Mouse (Mus musculus) erythroblast, embryonic 14.5 days (primary cell): Measurements from ENCODE around the gene Abcf1. TPM values are rescaled to one million over a fixed set of nuclear protein-coding genes. Genes with fewer than 3 reads are reported as not detected.

Source experiments
- H3K27me3 ChIP-seq: 2 replicates; pipeline ENCODE4 v1.6.1; 2012; ENCODE audit warnings: inconsistent platforms; ENCODE audit not compliant: control insufficient read depth
- H3K36me3 ChIP-seq: 2 replicates; pipeline ENCODE4 v1.6.1; 2012; ENCODE audit warnings: mild to moderate bottlenecking, inconsistent platforms; ENCODE audit not compliant: control insufficient read depth
- H3K4me1 ChIP-seq: 2 replicates; pipeline ENCODE4 v1.6.1; 2012; ENCODE audit warnings: inconsistent platforms; ENCODE audit not compliant: control insufficient read depth
- H3K4me3 ChIP-seq: replicated peaks from 2 replicates; pipeline ENCODE3; 2012; ENCODE audit warnings: moderate library complexity, mild to moderate bottlenecking, inconsistent platforms
- H3K9me3 ChIP-seq: 2 replicates; pipeline ENCODE4 v1.6.1; 2012; ENCODE audit warnings: low read length, inconsistent platforms, mixed read lengths; ENCODE audit not compliant: control insufficient read depth
- GATA1 ChIP-seq: IDR thresholded peaks from 2 replicates; pipeline ENCODE4 v1.6.1; 2012; ENCODE audit warnings: low read length, inconsistent platforms, mixed read lengths
- TAL1 ChIP-seq: IDR thresholded peaks from 3 replicates; pipeline ENCODE4 v1.6.1; 2012; ENCODE audit warnings: low read length, inconsistent platforms, mixed read lengths
- polyA plus RNA-seq: library from polyadenylated mRNA; stranded (reverse); fragments of >175 nt; gene quantifications from 2 replicates; pipeline ENCODE4 v1.2.3, GENCODE M21; 2012

Gene Abcf1
- polyA plus RNA-seq, 1 experiment = 14.0 TPM

DNA sequence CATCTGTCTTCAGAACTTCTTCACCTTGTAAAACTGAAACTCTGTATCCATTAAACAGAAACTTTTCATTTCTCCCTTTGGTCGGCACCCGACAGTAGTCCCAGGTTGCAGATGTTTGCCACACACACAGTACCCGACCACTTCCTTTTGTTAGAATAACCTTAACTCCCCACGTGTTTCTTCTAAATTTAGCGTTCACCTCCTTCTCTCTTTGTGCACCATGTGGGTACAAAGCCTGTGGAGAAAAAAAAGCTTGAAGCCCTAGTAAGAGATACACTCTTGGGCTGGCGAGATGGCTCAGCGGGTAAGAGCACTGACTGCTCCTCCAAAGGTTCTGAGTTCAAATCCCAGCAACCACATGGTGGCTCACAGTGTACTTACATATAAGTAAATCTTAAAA lies 29.8 kb upstream of the Abcf1 start:
- Histone ChIP-seq H3K4me3 (peak overlapping the region; percentile 69), H3K9me3 (peaks cover 31% of the 10 kb centered on the region), H3K4me1 (peaks cover 87% of the 10 kb centered on the region), H3K36me3 (peaks cover 51% of the 10 kb centered on the region), H3K27me3 (no peaks in the 10 kb centered on the region)
- no peak for TF ChIP-seq TAL1

- peak overlapping the region; percentile 69 for H3K4me3 ChIP-seq
- peaks cover 45% of the 10 kb centered on the region for H3K36me3 ChIP-seq
- peaks cover 31% of the 10 kb centered on the region for H3K9me3 ChIP-seq
- H3K27me3 ChIP-seq = no peaks in the 10 kb centered on the region
- no peak for TF ChIP-seq TAL1
- no peak for TF ChIP-seq GATA1
- peaks cover 86% of the 10 kb centered on the region for H3K4me1 ChIP-seq
Observed at GRCm38 (mm10) chr17:35998545-35999305, 29.2 kb upstream of the Abcf1 start.

DNA sequence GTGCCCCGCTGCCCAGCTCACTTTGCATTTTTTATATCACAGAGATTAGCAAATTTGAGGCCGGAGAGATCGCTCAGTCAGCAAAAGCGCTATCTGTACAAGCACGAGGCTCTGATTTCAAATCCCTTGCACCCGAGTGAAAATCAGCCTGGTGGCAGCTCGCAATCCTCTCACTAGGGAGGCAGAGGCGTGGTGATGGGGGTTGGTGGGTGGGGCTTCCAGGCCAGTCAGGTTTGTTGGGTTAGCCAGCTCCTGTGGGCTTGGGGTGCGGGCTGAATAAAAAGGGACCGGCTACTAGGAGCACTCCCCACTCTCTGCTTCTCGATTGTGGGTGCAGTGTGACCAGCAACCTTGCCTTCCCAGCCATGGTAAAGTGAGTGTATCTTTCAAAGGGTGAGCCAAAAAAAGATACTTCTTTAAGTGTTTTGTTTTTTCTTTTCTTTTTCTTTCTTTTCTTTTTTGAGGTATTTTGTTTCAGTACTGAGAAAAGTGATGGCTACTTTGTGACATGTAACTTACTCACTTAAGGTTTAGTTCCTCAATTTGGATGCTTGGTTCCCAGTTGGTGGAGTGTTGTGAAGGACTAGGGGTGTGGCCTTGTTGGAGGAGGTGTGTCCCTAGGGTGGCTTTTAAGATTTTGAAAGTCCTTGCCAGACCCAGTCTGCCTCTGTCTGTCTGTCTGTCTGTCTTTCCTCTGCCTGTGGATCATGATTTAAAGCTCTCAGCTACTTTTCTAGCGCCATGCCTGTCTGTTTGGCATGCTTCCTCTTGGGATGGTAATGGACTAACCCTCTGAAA lies 28.4 kb upstream of the Abcf1 start:
- Histone ChIP-seq H3K4me3 (peak overlapping the region; percentile 69), H3K27me3 (no peaks in the 10 kb centered on the region), H3K4me1 (peaks cover 88% of the 10 kb centered on the region), H3K36me3 (peaks cover 36% of the 10 kb centered on the region), H3K9me3 (peaks cover 26% of the 10 kb centered on the region)
- TF ChIP-seq TAL1 (no peak), GATA1 (no peak)

GRCm38 (mm10) chr17:35996949-35997348 lies 27.4 kb upstream of the Abcf1 start:
- no peak for TF ChIP-seq GATA1
- no peak for TF ChIP-seq TAL1
- Histone ChIP-seq H3K4me1 (peaks cover 83% of the 10 kb centered on the region), H3K9me3 (peaks cover 16% of the 10 kb centered on the region), H3K4me3 (peak overlapping the region; percentile 69), H3K36me3 (peaks cover 27% of the 10 kb centered on the region), H3K27me3 (no peaks in the 10 kb centered on the region)

GRCm38 (mm10) chr17:35994879-35995240 lies 25.3 kb upstream of the Abcf1 start:
- Histone ChIP-seq H3K4me1 (peaks cover 65% of the 10 kb centered on the region), H3K9me3 (peaks cover under 1% of the 10 kb centered on the region; the same call in 1 of the 2 replicates), H3K27me3 (no peaks in the 10 kb centered on the region), H3K4me3 (peak overlapping the region; percentile 83), H3K36me3 (peaks cover 11% of the 10 kb centered on the region)
- no peak for TF ChIP-seq TAL1
- TF ChIP-seq GATA1 = no peak

DNA sequence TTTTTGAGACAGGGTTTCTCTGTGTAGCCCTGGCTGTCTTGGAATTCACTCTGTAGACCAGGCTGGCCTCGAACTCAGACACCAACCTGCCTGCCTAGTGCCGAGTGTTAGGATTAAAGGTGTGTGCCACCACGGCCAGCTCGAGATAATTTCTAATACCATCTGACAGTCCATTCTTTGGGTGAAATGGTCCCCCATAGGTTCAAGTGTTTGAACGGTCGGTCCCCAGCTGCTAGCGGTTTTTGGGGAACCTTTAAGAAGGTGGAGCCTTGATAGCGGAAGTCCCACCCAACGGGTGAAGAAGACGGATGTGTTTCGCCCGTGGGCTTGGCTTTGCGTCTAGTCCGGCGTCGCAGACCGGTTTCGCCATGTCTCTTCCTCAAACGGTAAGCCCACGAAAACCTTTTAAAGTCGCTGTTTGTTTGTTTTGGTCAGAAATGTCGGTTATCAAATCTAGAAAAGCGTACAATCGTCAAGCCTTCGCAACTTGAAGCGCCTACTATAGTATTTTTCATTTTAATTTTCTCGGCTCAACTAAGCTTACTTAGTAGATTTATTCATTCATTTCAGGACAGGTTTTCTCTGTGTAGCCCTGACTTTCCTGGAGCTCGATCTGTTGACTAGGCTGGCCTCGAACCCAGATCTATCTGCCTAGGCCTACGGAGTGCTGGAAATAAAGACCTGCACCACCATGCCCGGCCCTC lies 24.8 kb upstream of the Abcf1 start:
- H3K4me1 ChIP-seq = peaks cover 61% of the 10 kb centered on the region
- peak overlapping the region; percentile 83 for H3K4me3 ChIP-seq
- no peaks in the 10 kb centered on the region for H3K27me3 ChIP-seq
- no peaks in the 10 kb centered on the region for H3K9me3 ChIP-seq
- TF ChIP-seq GATA1 (no peak), TAL1 (no peak)
- peaks cover 6% of the 10 kb centered on the region for H3K36me3 ChIP-seq

DNA sequence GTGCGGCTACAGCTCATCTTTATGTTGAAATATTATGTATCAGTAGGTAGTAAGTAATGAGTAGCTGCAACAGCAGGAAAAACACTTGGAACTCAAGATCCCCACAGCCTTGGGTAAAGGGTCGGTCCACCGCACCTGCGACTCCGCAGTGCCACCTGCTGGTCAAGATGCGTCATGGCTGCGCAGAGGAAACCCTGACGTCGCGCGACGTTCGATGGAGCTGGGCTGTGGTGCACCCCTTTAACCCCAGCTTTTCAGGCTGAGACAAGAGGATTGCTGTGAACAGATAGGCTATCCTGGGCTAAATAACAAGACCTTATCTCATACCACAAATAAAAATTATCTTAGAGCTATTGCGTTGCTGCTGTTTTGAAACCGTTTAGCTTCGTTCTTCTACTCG lies 24.1 kb upstream of the Abcf1 start:
- Histone ChIP-seq H3K27me3 (no peaks in the 10 kb centered on the region), H3K9me3 (no peaks in the 10 kb centered on the region), H3K4me1 (peaks cover 54% of the 10 kb centered on the region), H3K36me3 (peaks cover 2% of the 10 kb centered on the region; the same call in 1 of the 2 replicates), H3K4me3 (peak overlapping the region; percentile 83)
- TF ChIP-seq GATA1 (no peak), TAL1 (no peak)

DNA sequence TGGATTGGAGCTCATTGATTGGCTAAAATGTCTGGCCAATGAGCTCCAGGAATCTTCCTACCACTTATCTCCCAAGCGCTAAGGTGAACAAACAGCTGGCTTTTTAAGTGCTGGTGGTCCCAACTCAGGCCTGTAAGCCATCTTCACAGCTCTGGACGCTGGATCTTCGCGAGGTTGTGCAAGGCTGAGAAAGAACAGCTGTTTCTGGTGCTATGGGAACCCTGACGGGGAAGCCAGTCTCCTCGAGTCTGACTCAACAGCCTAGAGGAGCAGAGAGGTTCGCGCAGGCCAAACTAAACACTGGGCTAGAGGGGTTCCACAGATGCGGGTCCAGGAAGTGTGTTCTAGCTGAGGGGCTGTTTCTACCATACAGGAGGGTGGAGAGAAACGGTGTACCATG lies 22.2 kb upstream of the Abcf1 start:
- TF ChIP-seq GATA1 (no peak), TAL1 (no peak)
- Histone ChIP-seq H3K36me3 (peaks cover 12% of the 10 kb centered on the region), H3K4me1 (peaks cover 40% of the 10 kb centered on the region)

GRCm38 (mm10) chr17:35981776-35982175 lies 12.2 kb upstream of the Abcf1 start:
- H3K36me3 ChIP-seq = peaks cover 8% of the 10 kb centered on the region
- H3K27me3 ChIP-seq = peaks cover 6% of the 10 kb centered on the region
- no peak for TF ChIP-seq TAL1
- TF ChIP-seq GATA1 = no peak
- H3K4me1 ChIP-seq = peaks cover 32% of the 10 kb centered on the region
- H3K4me3 ChIP-seq = no peak overlapping the region
- H3K9me3 ChIP-seq = no peaks in the 10 kb centered on the region

More for the DNA sequence above, 22.2 kb upstream of the Abcf1 start:
- H3K4me3 ChIP-seq = no peak overlapping the region
- H3K27me3 ChIP-seq = no peaks in the 10 kb centered on the region
- no peaks in the 10 kb centered on the region for H3K9me3 ChIP-seq
